Mouse (Mus musculus) liver, embryonic 14.5 days (tissue): ENCODE data around the gene Dram1.

ENCODE experiments used
- CTCF ChIP-seq: IDR thresholded peaks from 2 replicates; pipeline ENCODE4 v1.5.1; 2016; ENCODE audit warnings: antibody characterized with exemption, low read depth, control low read depth
- EP300 ChIP-seq: IDR thresholded peaks from 2 replicates; pipeline ENCODE4 v1.6.1; 2016; ENCODE audit warnings: antibody characterized with exemption, low read depth

DNA sequence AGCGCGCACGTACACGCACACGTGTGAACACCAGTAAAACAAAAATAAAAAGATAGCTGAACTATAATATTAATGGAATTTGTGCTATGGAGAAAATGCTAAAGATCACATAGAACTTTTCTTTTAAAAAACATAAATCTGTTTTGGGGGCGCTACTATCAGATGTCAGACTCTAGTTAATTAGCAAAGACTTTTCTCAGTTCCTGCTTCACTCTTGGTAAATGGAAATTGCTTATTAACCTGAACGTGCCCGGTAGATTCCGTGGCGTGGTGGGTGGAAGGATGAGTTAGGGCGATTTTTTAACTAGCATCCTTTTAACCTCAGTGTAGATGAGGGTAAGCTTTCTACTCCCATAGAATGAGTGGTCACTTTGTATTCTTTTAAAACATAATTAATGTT, 6.4 kb upstream of the Dram1 start:
- no peak for TF ChIP-seq CTCF
- no peak for TF ChIP-seq EP300
